Mouse (Mus musculus) small intestine, adult 2 months (tissue): ENCODE measurements around the gene Lrrc66. TPM values are rescaled to one million over a fixed set of nuclear protein-coding genes. Genes with fewer than 3 reads are reported as not detected.

Experiments
- H3K27ac ChIP-seq: fragments of 200-500 bp; 2 replicates; pipeline ENCODE4 v1.5.1; 2012; ENCODE audit warnings: low read depth, low read length, control low read depth, inconsistent platforms; ENCODE audit not compliant: insufficient read depth
- H3K27me3 ChIP-seq: fragments of 200-500 bp; 2 replicates; pipeline ENCODE4 v1.6.1; 2012; ENCODE audit warnings: mild to moderate bottlenecking, moderate library complexity, low read length, inconsistent platforms; ENCODE audit not compliant: control insufficient read depth, insufficient read depth
- H3K36me3 ChIP-seq: fragments of 200-500 bp; 2 replicates; pipeline ENCODE4 v1.6.1; 2012; ENCODE audit warnings: mild to moderate bottlenecking, low read length, control low read depth, inconsistent platforms; ENCODE audit not compliant: control insufficient read depth, insufficient read depth
- H3K4me1 ChIP-seq: fragments of 200-500 bp; 2 replicates; pipeline ENCODE4 v1.6.1; 2012; ENCODE audit warnings: low read length, inconsistent platforms, mixed read lengths; ENCODE audit not compliant: control insufficient read depth, insufficient read depth, insufficient read length
- H3K4me3 ChIP-seq: fragments of 200-500 bp; 2 replicates; pipeline ENCODE4 v1.5.1; 2012; ENCODE audit warnings: low read depth, mild to moderate bottlenecking, control low read depth, inconsistent platforms, low read length, moderate library complexity
- CTCF ChIP-seq: fragments of 200-500 bp; IDR thresholded peaks from 2 replicates; pipeline ENCODE4 v1.5.1; 2012; ENCODE audit warnings: low read depth, mild to moderate bottlenecking, control low read depth, inconsistent platforms, low read length, moderate library complexity, mixed read lengths; ENCODE audit not compliant: insufficient replicate concordance, insufficient read length; ENCODE audit errors: extremely low read depth
- POLR2A ChIP-seq: fragments of 200-500 bp; IDR thresholded peaks from 2 replicates; pipeline ENCODE4 v1.6.1; 2012; ENCODE audit warnings: low read depth, mild to moderate bottlenecking, control low read depth, inconsistent platforms, low read length, moderate library complexity
- WGBS: fragments of 180-500 bp; shearing (Covaris S2); methylation state at CpG from one replicate; pipeline ENCODE4 v1.1.7; 2018; 5-methylcytosine and 5-hydroxymethylcytosine counted together
- polyA plus RNA-seq: library from polyadenylated mRNA; depleted of rRNA; stranded (reverse); fragments of >200 nt; gene quantifications from 2 replicates; pipeline ENCODE4 v1.2.3, GENCODE M21; 2012

The Lrrc66 gene
- polyA plus RNA-seq, 1 experiment, result 14.8 TPM

- H3K36me3 ChIP-seq, result 0 out of 2 replicates have a peak, but pooled peaks cover 2% of the 10 kb centered on the region
- 56% methylated on average over 8 of the region's 8 CpGs for WGBS
- H3K4me3 ChIP-seq, result no peak overlapping the region
- TF ChIP-seq CTCF, result peak; percentile 82; the same call in 1 of the 2 replicates
- no peak for TF ChIP-seq POLR2A
- no peaks in the 10 kb centered on the region for H3K27me3 ChIP-seq
- no peak overlapping the region for H3K27ac ChIP-seq
- H3K4me1 ChIP-seq, result peaks cover 10% of the 10 kb centered on the region; the same call in 1 of the 2 replicates
Measured at GRCm38 (mm10) chr5:73633141-73633540, 815 bp upstream of the Lrrc66 start.

DNA sequence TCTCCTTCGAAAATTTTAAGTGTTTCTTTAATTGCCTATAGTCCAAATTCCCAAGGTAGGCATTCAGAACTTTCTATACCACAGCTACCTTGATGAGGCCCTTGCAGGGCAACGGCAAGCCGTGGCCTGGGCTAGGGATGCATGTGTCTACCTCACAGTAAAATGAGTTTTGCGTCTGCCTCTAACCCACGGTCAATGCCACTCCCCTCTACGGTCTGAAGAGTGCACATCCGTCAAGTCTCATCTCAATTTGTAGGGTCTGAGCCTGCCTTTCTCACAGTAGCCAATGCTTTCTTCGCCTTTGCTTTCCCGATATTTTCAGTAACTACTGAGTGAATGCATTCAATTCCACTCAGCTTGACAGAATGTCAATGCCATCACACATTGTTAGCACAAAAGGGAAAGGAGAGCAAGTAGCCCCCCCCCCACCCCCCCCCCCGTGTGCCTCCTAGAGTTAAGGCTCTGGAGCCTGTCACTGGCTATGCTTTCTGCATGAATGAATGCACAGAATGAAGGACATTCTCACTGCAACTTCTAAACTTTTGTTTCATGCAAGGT is 1.2 kb downstream of the Lrrc66 start:
- Histone ChIP-seq H3K36me3 (0 out of 2 replicates have a peak, but pooled peaks cover 2% of the 10 kb centered on the region), H3K4me3 (no peak overlapping the region), H3K27me3 (no peaks in the 10 kb centered on the region), H3K27ac (peak overlapping the region; percentile 95; the same call in 1 of the 2 replicates), H3K4me1 (peaks cover 17% of the 10 kb centered on the region)
- WGBS, result 75% methylated on average over 10 of the region's 10 CpGs
- no peak for TF ChIP-seq POLR2A
- TF ChIP-seq CTCF, result no peak

- 0 out of 2 replicates have a peak, but pooled peaks cover 2% of the 10 kb centered on the region for H3K36me3 ChIP-seq
- H3K4me1 ChIP-seq, result peaks cover 22% of the 10 kb centered on the region
- TF ChIP-seq POLR2A, result peak; percentile 72; the same call in 1 of the 2 replicates
- TF ChIP-seq CTCF, result no peak
- no peaks in the 10 kb centered on the region for H3K27me3 ChIP-seq
- WGBS, result 16% methylated on average over 5 of the region's 5 CpGs
- H3K4me3 ChIP-seq, result no peak overlapping the region
- H3K27ac ChIP-seq, result peak overlapping the region; percentile 95
Measured at GRCm38 (mm10) chr5:73630141-73630540, 2.2 kb downstream of the Lrrc66 start.

DNA sequence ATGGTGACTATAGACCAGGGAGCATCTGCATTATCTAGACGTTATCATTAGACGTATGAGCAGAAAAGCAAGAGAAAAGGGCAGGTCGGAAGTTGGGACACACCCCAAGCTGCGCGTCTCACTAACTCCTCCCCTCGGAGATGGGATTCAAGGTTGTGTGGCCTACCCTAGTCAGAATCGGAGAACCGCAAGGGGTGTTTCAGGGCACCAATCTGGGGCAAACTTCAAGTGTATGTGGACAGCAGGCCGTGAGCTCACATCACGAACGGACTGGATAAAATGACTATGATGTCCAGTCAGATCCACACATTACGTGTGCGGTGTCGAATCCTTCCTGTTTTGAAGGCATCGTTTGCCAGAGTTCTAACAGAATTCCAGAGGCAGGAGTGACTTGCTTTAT is 4.3 kb downstream of the Lrrc66 start:
- TF ChIP-seq CTCF, result no peak
- Histone ChIP-seq H3K4me1 (peaks cover 31% of the 10 kb centered on the region), H3K27ac (0 out of 2 replicates have a peak overlapping the region, but pooled peaks have one; percentile 18), H3K27me3 (no peaks in the 10 kb centered on the region), H3K36me3 (peaks cover 3% of the 10 kb centered on the region; the same call in 1 of the 2 replicates), H3K4me3 (peak overlapping the region; percentile 45)
- WGBS, result 76% methylated on average over 15 of the region's 15 CpGs

GRCm38 (mm10) chr5:73627559-73627958 is 4.8 kb downstream of the Lrrc66 start:
- no peak for TF ChIP-seq POLR2A
- no peak for TF ChIP-seq CTCF
- Histone ChIP-seq H3K27ac (peak overlapping the region; percentile 36), H3K4me1 (peaks cover 33% of the 10 kb centered on the region), H3K4me3 (peak overlapping the region; percentile 36), H3K36me3 (peaks cover 3% of the 10 kb centered on the region; the same call in 1 of the 2 replicates), H3K27me3 (no peaks in the 10 kb centered on the region)
- WGBS, result 76% methylated on average over 4 of the region's 4 CpGs

DNA sequence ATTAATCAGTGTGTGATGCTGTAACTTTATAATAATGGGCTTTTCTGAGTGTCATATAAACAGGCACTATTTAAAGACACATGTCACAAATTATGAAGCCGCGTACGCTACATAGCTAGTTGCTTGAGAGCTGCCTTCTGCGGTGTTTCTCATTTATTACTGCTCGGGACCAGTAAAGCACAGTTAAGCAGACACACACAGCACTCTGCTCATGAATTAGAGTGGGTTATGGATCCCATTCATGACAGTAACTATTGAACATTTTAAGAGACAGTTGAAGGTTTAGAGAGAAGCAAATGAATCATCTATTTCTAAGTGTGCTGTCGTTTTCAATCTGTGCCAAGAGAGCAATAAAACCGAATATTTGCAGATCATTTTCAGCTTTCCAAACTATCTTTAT is 5.5 kb downstream of the Lrrc66 start:
- Histone ChIP-seq H3K4me1 (peaks cover 35% of the 10 kb centered on the region), H3K36me3 (peaks cover 3% of the 10 kb centered on the region; the same call in 1 of the 2 replicates), H3K4me3 (no peak overlapping the region), H3K27me3 (no peaks in the 10 kb centered on the region), H3K27ac (0 out of 2 replicates have a peak overlapping the region, but pooled peaks have one; percentile 9)
- TF ChIP-seq POLR2A (no peak), CTCF (no peak)
- WGBS, result 68% methylated on average over 7 of the region's 7 CpGs

DNA sequence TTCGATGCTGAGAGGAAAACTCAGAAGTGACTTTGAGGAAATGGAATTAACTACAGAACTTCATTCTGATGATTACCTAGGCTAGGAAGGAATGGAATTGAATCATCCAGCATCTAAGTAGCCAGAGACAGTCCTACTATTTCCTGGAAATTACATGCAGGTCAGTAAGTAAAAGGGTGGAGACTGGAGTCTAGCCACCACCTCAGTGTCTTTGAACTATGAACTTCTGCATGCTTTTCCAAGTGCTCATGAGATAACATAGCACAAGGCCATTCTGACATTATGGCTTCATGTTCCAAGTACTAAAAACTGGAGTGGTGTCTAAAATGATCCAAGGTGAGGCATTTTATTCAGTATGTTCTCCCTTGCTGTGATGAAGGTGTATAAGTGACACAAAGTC is 6.8 kb downstream of the Lrrc66 start:
- Histone ChIP-seq H3K4me1 (peaks cover 29% of the 10 kb centered on the region), H3K36me3 (peaks cover 5% of the 10 kb centered on the region), H3K4me3 (no peak overlapping the region), H3K27ac (peak overlapping the region; percentile 94), H3K27me3 (no peaks in the 10 kb centered on the region)
- TF ChIP-seq CTCF (no peak), POLR2A (no peak)
- 35% methylated on average over 1 of the region's 1 CpGs for WGBS
